Mouse (Mus musculus): Measurements from ENCODE around the gene Flcn.

Gene Flcn

GRCm38 (mm10) chr11:59805656-59806055, 4.2 kb downstream of the Flcn start:
- no peak for DNase-seq (ENCODE audit: low spot score in 2 of 2)

- no peak for DNase-seq (ENCODE audit: low spot score in 2 of 2)
Observed at GRCm38 (mm10) chr11:59805256-59805655, 4.6 kb downstream of the Flcn start.

- no peak for DNase-seq (ENCODE audit: low spot score in 2 of 2)
Observed at GRCm38 (mm10) chr11:59804409-59805110, 5.3 kb downstream of the Flcn start.

GRCm38 (mm10) chr11:59803516-59803915, 6.3 kb downstream of the Flcn start:
- no peak for DNase-seq (ENCODE audit: low spot score in 2 of 2)

GRCm38 (mm10) chr11:59801881-59802280, 7.9 kb downstream of the Flcn start:
- DNase-seq (ENCODE audit: low spot score in 2 of 2) = no peak

GRCm38 (mm10) chr11:59800412-59800811, 9.4 kb downstream of the Flcn start:
- no peak for DNase-seq (ENCODE audit: low spot score in 2 of 2)

- DNase-seq (ENCODE audit: low spot score in 2 of 2) = no peak
Observed at GRCm38 (mm10) chr11:59793390-59793789, 16.4 kb downstream of the Flcn start.

- no peak for DNase-seq (ENCODE audit: low spot score in 2 of 2)
Observed at GRCm38 (mm10) chr11:59789311-59789710, 20.5 kb downstream of the Flcn start.

GRCm38 (mm10) chr11:59787199-59787781, 22.5 kb downstream of the Flcn start, which contains the start of gene Pld6:
Gene Pld6 (minus strand): TSS chr11:59787645.
- peak; percentile 18 to 23 for DNase-seq (ENCODE audit: low spot score in 2 of 2)

GRCm38 (mm10) chr11:59786444-59787198, 23.2 kb downstream of the Flcn start:
- no peak for DNase-seq (ENCODE audit: low spot score in 2 of 2)

- no peak for DNase-seq (ENCODE audit: low spot score in 2 of 2)
Observed at GRCm38 (mm10) chr11:59783591-59783990, 26.2 kb downstream of the Flcn start.

GRCm38 (mm10) chr11:59782091-59782590, 27.7 kb downstream of the Flcn start:
- no peak for DNase-seq (ENCODE audit: low spot score in 2 of 2)

- no peak for DNase-seq (ENCODE audit: low spot score in 2 of 2)
Observed at GRCm38 (mm10) chr11:59780241-59780640, 29.6 kb downstream of the Flcn start.

GRCm38 (mm10) chr11:59779406-59779805, 30.4 kb downstream of the Flcn start:
- DNase-seq (ENCODE audit: low spot score in 2 of 2) = no peak

GRCm38 (mm10) chr11:59778874-59779223, 31.0 kb downstream of the Flcn start:
- DNase-seq (ENCODE audit: low spot score in 2 of 2) = no peak

- peak; percentile 55 to 77 for DNase-seq (ENCODE audit: low spot score in 2 of 2)
Observed at GRCm38 (mm10) chr11:59778181-59778873, 31.5 kb downstream of the Flcn start.

GRCm38 (mm10) chr11:59777259-59777658, 32.6 kb downstream of the Flcn start:
- DNase-seq (ENCODE audit: low spot score in 2 of 2) = no peak

- DNase-seq (ENCODE audit: low spot score in 2 of 2) = no peak
Observed at GRCm38 (mm10) chr11:59775435-59776148, 34.2 kb downstream of the Flcn start.

- no peak for DNase-seq (ENCODE audit: low spot score in 2 of 2)
Observed at GRCm38 (mm10) chr11:59774522-59774921, 35.3 kb downstream of the Flcn start.

GRCm38 (mm10) chr11:59772902-59773301, 36.9 kb downstream of the Flcn start:
- no peak for DNase-seq (ENCODE audit: low spot score in 2 of 2)

GRCm38 (mm10) chr11:59772291-59772690, 37.5 kb downstream of the Flcn start:
- DNase-seq (ENCODE audit: low spot score in 2 of 2) = no peak
